Mouse (Mus musculus) erythroblast, embryonic 14.5 days (primary cell): ENCODE data around the gene 1700028J19Rik.

Experiments
- GATA1 ChIP-seq: IDR thresholded peaks from 2 replicates; pipeline ENCODE4 v1.6.1; 2012; ENCODE audit warnings: low read length, inconsistent platforms, mixed read lengths
- TAL1 ChIP-seq: IDR thresholded peaks from 3 replicates; pipeline ENCODE4 v1.6.1; 2012; ENCODE audit warnings: low read length, inconsistent platforms, mixed read lengths

DNA sequence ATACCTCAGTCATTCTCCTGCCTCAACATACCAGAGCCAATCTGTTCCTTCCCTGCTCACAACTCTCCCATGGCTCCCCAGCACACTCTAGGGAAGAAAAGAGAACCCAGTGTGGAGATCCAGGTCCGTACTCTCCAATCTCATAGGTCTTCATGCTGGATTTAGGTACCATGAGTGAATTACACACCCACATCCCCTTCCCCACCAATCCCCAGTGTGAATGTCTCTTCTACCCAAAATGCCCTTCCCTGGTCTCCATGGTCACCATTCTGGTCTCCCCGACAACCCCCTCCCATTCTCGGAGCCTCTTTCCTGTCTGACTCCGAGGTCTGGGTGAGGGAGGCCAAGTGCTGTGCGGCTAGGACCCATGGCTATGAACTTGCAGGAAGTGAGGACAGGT is 14.7 kb upstream of the 1700028J19Rik start, which contains the start of gene Gm15517:
- no peak for TF ChIP-seq GATA1
- no peak for TF ChIP-seq TAL1
